Mouse (Mus musculus) olfactory bulb, adult 2 months (tissue): ENCODE results near the gene BC048671. TPM values are rescaled to one million over a fixed set of nuclear protein-coding genes. Genes with fewer than 3 reads are reported as not detected.

Experiments used
- H3K27ac ChIP-seq: fragments of 200-500 bp; 2 replicates; pipeline ENCODE4 v1.5.1; 2012; ENCODE audit warnings: low read depth, low read length; ENCODE audit not compliant: insufficient read depth
- H3K4me1 ChIP-seq: fragments of 200-500 bp; 2 replicates; pipeline ENCODE4 v1.6.1; 2012; ENCODE audit warnings: low read length; ENCODE audit not compliant: control insufficient read depth, insufficient read depth
- H3K4me3 ChIP-seq: fragments of 200-500 bp; 2 replicates; pipeline ENCODE4 v1.5.1; 2012; ENCODE audit warnings: mild to moderate bottlenecking, low read depth, low read length, moderate library complexity; ENCODE audit not compliant: insufficient read depth
- CTCF ChIP-seq: fragments of 200-500 bp; IDR thresholded peaks from 2 replicates; pipeline ENCODE4 v1.5.1; 2012; ENCODE audit warnings: low read depth, mild to moderate bottlenecking, low read length, moderate library complexity; ENCODE audit not compliant: insufficient read depth
- POLR2A ChIP-seq: fragments of 200-500 bp; IDR thresholded peaks from 2 replicates; pipeline ENCODE4 v1.6.1; 2012; ENCODE audit warnings: mild to moderate bottlenecking, low read depth, low read length, moderate library complexity; ENCODE audit not compliant: insufficient read depth
- WGBS: fragments of 180-500 bp; shearing (Covaris S2); methylation state at CpG from one replicate; pipeline ENCODE4 v1.1.7; 2018; 5-methylcytosine and 5-hydroxymethylcytosine counted together
- polyA plus RNA-seq: library from polyadenylated mRNA; stranded (reverse); fragments of >200 nt; gene quantifications from 2 replicates; pipeline ENCODE4 v1.2.4, GENCODE M21; 2012; ENCODE audit warnings: low replicate concordance; ENCODE audit not compliant: missing spikeins, insufficient read depth, insufficient read length

BC048671 gene
- polyA plus RNA-seq, 1 experiment: not detected

- Histone ChIP-seq H3K4me1 (no peaks in the 10 kb centered on the region), H3K27ac (no peak overlapping the region), H3K4me3 (no peak overlapping the region)
- no peak for TF ChIP-seq POLR2A
- TF ChIP-seq CTCF: no peak
- WGBS: 72% methylated on average over 2 of the region's 2 CpGs
Measured at GRCm38 (mm10) chr6:90342343-90342742, 41.3 kb downstream of the BC048671 start.

- no peak overlapping the region for H3K4me3 ChIP-seq
- H3K4me1 ChIP-seq: peaks cover 4% of the 10 kb centered on the region; the same call in 1 of the 2 replicates
- TF ChIP-seq POLR2A (no peak), CTCF (no peak)
- no peak overlapping the region for H3K27ac ChIP-seq
- WGBS: 90% methylated on average over 4 of the region's 4 CpGs
Measured at GRCm38 (mm10) chr6:90347183-90347582, 46.2 kb downstream of the BC048671 start.

- WGBS: 52% methylated on average over 4 of the region's 4 CpGs
- H3K27ac ChIP-seq: no peak overlapping the region
- H3K4me1 ChIP-seq: peaks cover 4% of the 10 kb centered on the region; the same call in 1 of the 2 replicates
- no peak for TF ChIP-seq CTCF
- no peak for TF ChIP-seq POLR2A
- H3K4me3 ChIP-seq: no peak overlapping the region
Measured at GRCm38 (mm10) chr6:90348500-90348899, 47.5 kb downstream of the BC048671 start.

GRCm38 (mm10) chr6:90350011-90350410, 49.0 kb downstream of the BC048671 start:
- no peak overlapping the region for H3K27ac ChIP-seq
- no peak for TF ChIP-seq CTCF
- no peak for TF ChIP-seq POLR2A
- peaks cover 4% of the 10 kb centered on the region; the same call in 1 of the 2 replicates for H3K4me1 ChIP-seq
- 56% methylated on average over 2 of the region's 2 CpGs for WGBS
- H3K4me3 ChIP-seq: no peak overlapping the region

Other genes with a start within 250 kb of the BC048671 start
- gene Vmn1r49, start 222.7 kb upstream of the BC048671 start, polyA plus RNA-seq: not detected in 2 replicates
- not detected in 2 replicates for gene Vmn1r50, start 199.8 kb upstream of the BC048671 start, polyA plus RNA-seq
- not detected in 2 replicates for gene Vmn1r51, start 178.6 kb upstream of the BC048671 start, polyA plus RNA-seq
- gene Vmn1r52, start 126.4 kb upstream of the BC048671 start, polyA plus RNA-seq: not detected in 2 replicates
- not detected in 2 replicates for gene V1ra8, start 98.4 kb upstream of the BC048671 start, polyA plus RNA-seq
- not detected in 2 replicates for gene Vmn1r53, start 76.8 kb upstream of the BC048671 start, polyA plus RNA-seq
- gene Vmn1r54, start 54.9 kb upstream of the BC048671 start, polyA plus RNA-seq: not detected in 2 replicates
- gene Chst13, start 24.0 kb downstream of the BC048671 start, polyA plus RNA-seq: not detected in 2 replicates
- not detected in 2 replicates for gene Uroc1, start 32.1 kb downstream of the BC048671 start, polyA plus RNA-seq
- gene Zxdc, start 68.3 kb downstream of the BC048671 start, polyA plus RNA-seq: not detected in 2 replicates
- gene Cfap100, start 127.6 kb downstream of the BC048671 start, polyA plus RNA-seq: not detected in 2 replicates
- gene Klf15, start 161.4 kb downstream of the BC048671 start, polyA plus RNA-seq: not detected in 2 replicates
- not detected in 2 replicates for gene Aldh1l1, start 185.2 kb downstream of the BC048671 start, polyA plus RNA-seq